Mouse (Mus musculus): ENCODE results near the gene Fzd10.

Gene Fzd10

GRCm38 (mm10) chr5:128601036-128602019, 684 bp downstream of the Fzd10 start:
- in situ Hi-C loops (cut with MboI, MseI), result no loop called here

GRCm38 (mm10) chr5:128603693-128604092, 3.0 kb downstream of the Fzd10 start:
- in situ Hi-C loops (cut with MboI, MseI), result no loop called here

- in situ Hi-C loops (cut with MboI, MseI), result no loop called here
These were observed 6.0 kb downstream of the Fzd10 start for GRCm38 (mm10) chr5:128606596-128606995.

- in situ Hi-C loops (cut with MboI, MseI), result no loop called here
These were observed 8.4 kb downstream of the Fzd10 start for GRCm38 (mm10) chr5:128609091-128609490.

- in situ Hi-C loops (cut with MboI, MseI), result no loop called here
These were observed 17.0 kb downstream of the Fzd10 start for GRCm38 (mm10) chr5:128617621-128618020.

- in situ Hi-C loops (cut with MboI, MseI), result no loop called here
These were observed 19.3 kb downstream of the Fzd10 start for GRCm38 (mm10) chr5:128619987-128620386.

GRCm38 (mm10) chr5:128620408-128620807, 19.8 kb downstream of the Fzd10 start:
- in situ Hi-C loops (cut with MboI, MseI), result no loop called here

GRCm38 (mm10) chr5:128627763-128628162, 27.1 kb downstream of the Fzd10 start:
- in situ Hi-C loops (cut with MboI, MseI), result no loop called here

- in situ Hi-C loops (cut with MboI, MseI), result no loop called here
These were observed 36.0 kb downstream of the Fzd10 start for GRCm38 (mm10) chr5:128636648-128637047.

- in situ Hi-C loops (cut with MboI, MseI), result no loop called here
These were observed 36.7 kb downstream of the Fzd10 start for GRCm38 (mm10) chr5:128637071-128638015.

GRCm38 (mm10) chr5:128638716-128639115, 38.1 kb downstream of the Fzd10 start:
- in situ Hi-C loops (cut with MboI, MseI), result no loop called here

GRCm38 (mm10) chr5:128643065-128643464, 42.4 kb downstream of the Fzd10 start:
- in situ Hi-C loops (cut with MboI, MseI), result no loop called here

GRCm38 (mm10) chr5:128645720-128646119, 45.1 kb downstream of the Fzd10 start:
- in situ Hi-C loops (cut with MboI, MseI), result no loop called here

- in situ Hi-C loops (cut with MboI, MseI), result no loop called here
These were observed 45.6 kb downstream of the Fzd10 start for GRCm38 (mm10) chr5:128646286-128646685.

GRCm38 (mm10) chr5:128647221-128647730, 46.6 kb downstream of the Fzd10 start:
- in situ Hi-C loops (cut with MboI, MseI), result no loop called here

- in situ Hi-C loops (cut with MboI, MseI), result no loop called here
These were observed 48.8 kb downstream of the Fzd10 start for GRCm38 (mm10) chr5:128649336-128649897.

Data from T-helper 2 cell (primary cell).